Mouse (Mus musculus): Measurements from ENCODE around the gene Gm43517.

DNA sequence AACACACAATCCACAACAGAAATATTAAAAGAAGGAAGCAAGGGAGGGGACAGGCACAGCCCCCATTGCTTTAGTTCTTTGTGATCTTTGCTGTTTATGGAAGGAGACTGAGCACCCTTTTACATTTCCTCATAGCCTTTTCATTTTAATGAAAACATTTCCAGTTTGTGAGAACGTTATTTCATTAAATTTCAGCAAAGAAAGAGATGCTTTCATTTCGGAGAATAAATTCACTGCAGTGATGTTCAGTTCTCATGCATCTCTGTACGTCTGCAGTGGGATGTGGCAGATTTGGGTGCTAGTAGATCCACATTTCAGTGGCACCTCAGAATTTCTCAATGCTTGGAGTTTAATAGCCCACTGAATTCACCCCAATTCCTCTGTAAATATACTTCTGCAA, 13.7 kb downstream of the Gm43517 start:
- no peak for TF ChIP-seq ZC3H11A (IDR thresholded peaks at IDR 0.05; ENCODE audit: borderline replicate concordance, low read depth, low read length)
- no peak for TF ChIP-seq MAFK (IDR thresholded peaks at IDR 0.05; ENCODE audit: insufficient read depth, low read depth, low read length)
- TF ChIP-seq HCFC1 (IDR thresholded peaks at IDR 0.05; ENCODE audit: borderline replicate concordance, insufficient read depth, low read length) = no peak
- no peak for TF ChIP-seq CHD2 (IDR thresholded peaks at IDR 0.05; ENCODE audit: low read depth, low read length)
